Mouse (Mus musculus) gastrocnemius, postnatal 10 days (tissue): ENCODE data around the gene Klhdc2. TPM values are rescaled to one million over a fixed set of nuclear protein-coding genes. Genes with fewer than 3 reads are reported as not detected.

Experiments used
- DNase-seq: peaks from one replicate; pipeline ENCODE4 v3.0.0; 2021; ENCODE audit warnings: mixed read lengths
- long read RNA-seq, 2 experiments: library from polyadenylated mRNA; stranded (forward); transcript quantifications; one replicate each; pipeline ENCODE4 v2.0.0; 2021
- total RNA-seq, 2 experiments: library from RNA; stranded (reverse); gene quantifications; 2 replicates each; pipeline ENCODE4 v1.2.3; 2021

Klhdc2 gene
- 10 to 100 TPM; 76.3 to 87.7 TPM for total RNA-seq
- long read RNA-seq, experiment 1, transcript Klhdc2-201 (13 exons, 1,905 nt), result major isoform, 240 of 252 reads
- long read RNA-seq, experiment 1, partial matches to known transcripts, result 1 of 252 reads
- long read RNA-seq, experiment 1, other reads (novel, unspliced or antisense), result 11 of 252 reads
- long read RNA-seq, experiment 2, transcript Klhdc2-201 (13 exons, 1,905 nt), result major isoform, 262 of 281 reads
- long read RNA-seq, experiment 2, partial matches to known transcripts, result 8 of 281 reads
- long read RNA-seq, experiment 2, other reads (novel, unspliced or antisense), result 11 of 281 reads

DNA sequence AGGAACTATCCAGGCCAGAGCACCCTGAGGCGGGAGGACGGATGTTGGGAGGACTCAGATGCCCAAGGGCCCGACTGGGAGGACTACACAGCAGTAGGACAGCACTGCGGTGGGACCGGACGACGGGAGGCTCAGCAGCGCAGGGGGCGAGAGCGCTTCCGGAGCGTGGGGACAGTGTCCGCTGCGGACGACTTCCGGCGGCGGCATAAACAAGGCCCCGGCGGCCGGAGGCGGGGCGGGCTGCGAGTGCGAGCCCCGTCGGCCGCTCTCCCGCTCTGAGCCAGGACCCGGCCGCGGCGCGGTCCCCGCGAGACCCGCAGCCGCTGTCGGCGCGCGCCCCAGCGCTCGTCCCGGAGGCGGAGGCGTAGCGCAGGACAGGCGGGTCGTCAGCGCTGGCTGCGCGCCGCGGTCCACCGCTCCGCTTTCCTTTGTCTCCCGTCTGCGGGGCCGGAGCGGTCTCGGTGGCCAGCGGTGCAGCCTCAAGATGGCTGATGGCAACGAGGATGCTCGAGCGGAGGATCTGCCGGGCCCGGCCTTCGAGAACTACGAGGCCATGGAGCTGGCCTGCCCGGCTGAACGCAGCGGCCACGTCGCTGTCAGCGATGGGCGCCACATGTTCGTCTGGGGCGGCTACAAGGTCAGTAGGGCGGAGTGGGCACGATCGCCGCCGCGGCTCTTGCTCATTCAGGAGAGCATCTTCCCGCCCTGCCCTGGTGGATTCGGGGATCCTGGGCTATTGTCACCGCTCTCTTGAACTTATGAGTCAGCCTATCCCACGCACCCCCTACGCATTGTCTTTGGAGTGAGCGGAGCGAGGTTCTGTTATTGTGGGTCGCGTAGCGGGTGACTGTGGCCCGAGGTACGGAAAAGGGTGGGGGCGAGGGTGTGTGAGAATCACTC is at the start of gene Klhdc2:
Gene Klhdc2 (plus strand): TSS at position 171 of the 900 bp plus-strand sequence.
- DNase-seq, result peak; percentile 88

DNA sequence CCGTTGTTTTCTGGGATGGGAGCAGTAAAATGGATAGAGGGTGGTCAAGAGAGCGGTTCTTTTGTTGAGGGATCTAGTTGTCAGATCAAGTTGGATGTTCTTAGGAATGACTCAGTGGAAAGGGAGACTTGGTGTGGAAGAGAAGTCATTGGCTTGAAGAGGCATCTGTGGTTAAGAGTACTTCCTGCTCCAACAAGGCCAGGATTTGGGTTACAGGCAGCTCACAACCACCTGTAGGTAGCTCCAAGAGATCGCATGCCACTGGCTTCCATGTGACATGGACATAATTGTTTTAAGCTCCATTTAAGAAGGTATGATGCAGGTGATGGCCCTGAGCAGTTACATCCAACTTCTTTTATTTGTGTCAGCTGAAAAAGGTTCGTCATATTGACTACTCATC is 46.7 kb upstream of the Klhdc2 start:
- no peak for DNase-seq

DNA sequence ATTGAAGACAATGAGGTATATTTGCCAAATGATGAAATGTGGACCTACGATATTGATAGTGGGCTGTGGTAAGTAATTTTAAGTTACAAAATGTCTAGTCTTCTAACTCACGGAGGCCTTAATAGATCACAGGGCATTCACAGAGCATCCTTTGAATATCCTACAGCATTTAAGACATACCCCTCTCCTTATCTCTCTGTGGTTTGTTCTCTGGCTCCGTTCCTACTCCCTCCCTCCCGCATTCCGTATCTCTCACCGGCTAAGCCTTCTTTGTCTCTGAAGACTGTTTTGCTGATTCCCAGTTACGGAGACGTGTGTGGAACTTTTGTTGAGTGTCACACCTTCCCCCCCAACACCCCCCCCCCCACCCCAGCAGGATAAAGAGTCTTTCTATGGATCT is 45.7 kb upstream of the Klhdc2 start:
- no peak for DNase-seq

DNA sequence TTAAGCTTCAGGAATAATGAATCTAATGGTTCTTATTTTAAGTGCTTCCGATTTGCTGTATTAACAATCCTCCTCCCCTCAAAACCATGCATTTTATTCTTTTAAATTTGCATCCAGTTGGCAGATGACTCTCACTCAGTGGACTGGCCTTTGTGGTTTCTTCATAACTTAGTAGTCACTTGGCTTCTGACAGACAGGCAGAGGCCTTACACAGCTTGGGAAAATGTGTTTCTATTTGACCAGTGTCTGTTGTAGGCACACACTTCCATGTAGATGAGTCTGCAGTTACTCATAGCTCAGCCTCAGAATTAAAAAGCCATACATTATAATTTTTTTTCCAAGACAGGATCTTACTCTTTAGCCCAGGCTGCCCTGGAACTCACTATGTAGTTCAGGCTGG is 42.7 kb upstream of the Klhdc2 start:
- DNase-seq, result no peak

DNA sequence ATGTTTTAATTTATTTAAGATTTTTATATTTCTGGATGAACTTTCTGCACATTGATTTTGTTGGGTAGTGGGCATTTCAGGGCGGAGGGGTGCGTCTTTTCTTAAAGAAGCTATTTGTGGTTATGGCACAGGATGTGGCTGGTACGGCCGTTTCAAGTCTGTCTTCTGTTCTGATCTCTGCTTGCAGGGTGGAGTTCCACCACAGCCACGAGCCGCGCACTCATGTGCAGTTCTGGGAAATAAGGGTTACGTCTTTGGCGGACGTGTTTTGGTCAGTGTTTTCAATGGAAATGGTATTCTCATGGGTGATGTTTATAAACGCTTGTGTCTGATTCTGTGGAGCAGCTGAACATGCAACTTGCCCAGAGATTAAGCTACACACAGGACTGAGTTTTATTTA is 38.6 kb upstream of the Klhdc2 start:
- no peak for DNase-seq

DNA sequence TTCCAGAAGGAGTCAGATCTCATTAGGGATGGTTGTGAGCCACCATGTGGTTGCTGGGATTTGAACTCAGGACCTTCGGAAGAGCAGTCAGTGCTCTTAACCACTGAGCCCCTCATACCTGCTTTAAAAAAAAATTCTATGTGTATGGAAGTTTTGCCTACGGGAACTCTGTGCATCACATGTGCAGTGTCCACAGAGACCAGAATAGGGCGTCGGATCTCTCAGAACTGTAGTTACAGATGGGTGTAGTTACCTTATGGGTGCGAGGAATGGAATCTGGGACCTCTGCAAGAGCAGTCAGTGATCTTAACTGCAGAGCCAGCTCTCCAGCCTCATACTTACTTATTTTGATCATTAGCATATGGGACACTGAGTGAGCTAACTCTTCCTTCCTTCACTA is 34.2 kb upstream of the Klhdc2 start:
- DNase-seq, result no peak

DNA sequence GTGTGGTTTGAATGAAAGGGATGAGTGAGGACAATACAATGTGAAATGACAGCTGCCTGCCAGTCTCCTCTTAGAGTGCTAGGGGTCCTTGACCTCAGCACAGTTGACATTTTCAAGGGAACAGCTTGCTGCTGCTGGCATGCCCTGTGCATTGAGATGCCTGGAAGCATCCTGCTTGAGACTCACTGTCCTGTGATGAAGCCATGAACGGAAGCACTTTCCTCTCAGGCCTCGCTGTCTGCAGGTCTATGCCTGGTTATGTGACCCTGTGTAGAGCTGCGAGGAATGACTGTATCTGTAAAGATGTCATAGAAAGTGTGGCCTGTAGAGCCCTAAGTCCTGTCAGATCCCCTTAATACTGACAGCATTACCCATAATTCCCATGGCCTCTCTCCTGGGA is 31.4 kb upstream of the Klhdc2 start:
- no peak for DNase-seq

DNA sequence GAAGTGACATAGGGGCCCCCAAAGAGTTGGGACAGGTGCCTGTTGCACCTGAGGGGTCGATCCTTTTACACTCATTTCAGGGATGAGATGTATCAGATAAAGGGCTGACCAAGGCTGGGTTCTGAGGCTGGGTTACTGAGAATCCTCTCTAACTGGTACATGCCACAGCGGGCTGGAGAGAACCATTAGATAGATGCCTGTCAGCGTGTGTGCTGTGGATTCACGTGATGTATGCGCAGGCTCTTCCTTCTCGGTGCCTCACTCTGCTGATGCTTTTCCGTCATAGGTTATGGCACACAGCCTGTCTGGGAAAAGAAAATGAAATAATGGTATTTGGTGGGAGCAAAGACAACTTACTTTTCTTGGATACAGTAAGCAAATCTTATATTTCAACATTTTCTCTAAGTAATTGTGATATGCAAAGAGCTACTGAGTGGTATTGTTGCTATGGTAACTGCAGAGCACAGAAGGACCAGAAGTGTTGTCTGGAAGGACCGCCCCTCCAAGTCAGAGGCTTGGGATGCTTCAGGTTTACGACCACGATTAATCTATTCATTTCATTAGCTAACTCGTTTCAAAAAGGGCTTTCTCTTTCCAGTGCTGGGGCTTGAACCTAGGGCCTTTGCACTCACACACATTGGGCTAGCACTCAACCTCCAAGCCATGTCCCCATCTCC is 28.4 kb upstream of the Klhdc2 start:
- no peak for DNase-seq

DNA sequence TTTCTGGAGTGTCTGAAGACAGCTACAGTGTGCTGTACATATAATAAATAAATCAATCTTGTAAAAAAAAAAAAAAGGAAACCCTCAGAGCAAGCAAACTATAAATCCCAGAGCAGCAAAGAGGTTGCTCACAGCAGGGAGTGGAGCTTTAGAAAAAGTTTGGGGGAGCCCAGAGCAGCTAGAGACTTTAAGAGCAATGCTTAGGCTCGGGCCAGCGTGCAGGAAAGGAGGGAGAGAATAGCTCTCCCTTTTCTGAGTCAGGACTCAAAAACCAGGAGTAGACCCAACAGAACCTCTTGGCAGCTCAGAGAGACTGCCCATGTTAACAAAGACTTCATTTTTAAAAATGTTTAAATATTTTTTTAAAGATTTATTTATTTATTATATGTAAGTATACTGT is 27.5 kb upstream of the Klhdc2 start:
- no peak for DNase-seq

DNA sequence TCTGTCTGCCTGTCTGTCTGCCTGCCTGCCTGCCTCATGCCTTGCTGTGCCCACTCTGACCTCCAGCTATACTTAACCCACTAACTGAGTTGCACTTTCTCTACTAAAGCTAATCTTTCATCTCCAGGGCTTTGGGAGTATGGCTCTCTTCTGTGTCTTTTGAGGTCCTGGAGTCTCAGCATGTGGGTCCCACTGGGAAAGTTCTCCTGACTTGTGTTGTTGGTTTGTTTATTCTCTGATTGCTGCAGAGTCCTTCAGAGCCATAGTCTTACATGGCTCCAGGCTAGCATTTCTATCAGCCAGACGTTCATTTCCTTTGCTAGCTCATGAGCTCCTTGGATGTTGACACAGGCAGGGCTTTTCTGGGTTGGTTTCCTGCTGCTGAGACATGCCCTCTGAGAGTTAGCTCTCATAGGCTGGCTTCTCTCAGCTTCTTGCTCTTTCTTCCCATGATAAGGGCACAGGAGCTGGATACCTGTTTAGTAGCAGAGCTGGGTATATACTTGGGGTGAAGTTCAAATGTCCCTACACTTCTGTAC is 16.5 kb upstream of the Klhdc2 start:
- no peak for DNase-seq

DNA sequence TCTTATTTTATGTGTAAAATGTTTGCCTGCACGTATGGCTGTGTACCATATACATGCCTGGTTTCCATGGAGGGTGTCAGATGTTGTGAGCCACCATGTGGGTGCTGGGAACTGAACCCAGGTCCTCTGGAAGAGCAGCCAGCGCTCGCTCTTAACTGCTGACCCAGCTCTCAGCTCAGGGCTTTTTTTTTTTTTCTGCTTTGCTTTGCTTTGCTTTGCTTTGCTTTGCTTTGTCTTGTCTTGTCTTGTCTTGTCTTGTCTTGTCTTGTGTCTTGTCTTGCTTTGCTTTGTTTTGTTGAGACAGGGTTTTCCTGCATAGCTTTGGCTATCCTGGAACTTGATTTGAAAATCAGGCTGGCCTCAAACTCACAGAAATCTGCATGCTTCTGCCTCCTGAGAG is 15.6 kb upstream of the Klhdc2 start:
- no peak for DNase-seq

DNA sequence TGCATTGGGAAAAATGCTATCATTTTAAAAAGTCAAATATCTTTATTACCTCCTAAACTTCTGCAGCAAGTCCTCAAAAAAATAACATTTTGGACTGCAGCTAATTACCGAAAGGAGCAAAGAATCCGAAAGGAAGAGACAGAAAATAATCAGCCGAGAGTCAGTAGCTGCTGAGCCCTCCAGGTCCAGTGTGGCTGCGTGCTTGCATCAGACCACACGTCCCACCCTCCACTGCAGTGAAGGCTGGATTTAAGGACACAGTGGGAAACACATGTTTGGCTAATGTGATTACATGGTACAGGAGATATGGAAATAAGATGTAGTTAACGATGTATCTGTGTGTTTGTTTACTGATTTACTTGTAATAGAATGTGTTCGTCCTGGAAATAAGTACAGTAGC is 13.3 kb upstream of the Klhdc2 start:
- no peak for DNase-seq

DNA sequence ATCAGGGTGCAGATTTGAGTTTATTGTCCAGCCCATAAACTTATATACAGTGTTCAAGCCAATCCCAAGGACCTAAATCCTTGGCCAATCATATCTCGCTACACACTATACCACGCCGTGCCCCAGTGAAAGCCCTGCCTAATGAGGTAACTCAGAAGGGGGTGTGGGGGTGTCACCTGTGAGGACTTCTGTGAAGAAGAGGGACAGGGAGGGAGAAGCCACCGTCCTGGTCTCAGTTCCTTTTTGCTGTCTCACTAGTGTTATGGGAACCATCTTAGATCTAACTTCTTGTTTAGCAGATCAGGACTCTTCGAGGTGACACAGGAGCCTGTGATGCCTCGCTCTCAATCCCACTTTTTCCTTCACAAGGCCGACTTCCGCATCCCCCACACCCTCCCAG is 8.9 kb upstream of the Klhdc2 start:
- no peak for DNase-seq

DNA sequence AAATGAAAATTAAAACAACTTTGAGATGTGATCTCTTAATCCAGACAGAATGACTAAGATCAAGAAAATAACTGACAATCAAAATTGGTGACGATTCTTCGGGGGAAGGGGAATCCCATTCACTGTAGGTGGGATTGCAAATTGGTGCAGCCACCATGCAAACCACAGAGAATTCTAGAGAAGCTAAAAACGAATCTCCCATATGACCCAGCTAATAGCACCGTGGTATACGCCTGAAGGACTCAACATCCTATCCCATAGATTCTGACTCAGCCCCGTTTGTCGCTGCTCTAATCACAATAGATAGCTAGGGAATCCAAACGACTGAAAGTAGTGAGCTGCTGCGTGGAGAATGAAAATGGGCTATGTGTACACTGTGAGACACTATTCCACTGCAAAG is 7.8 kb upstream of the Klhdc2 start:
- no peak for DNase-seq

DNA sequence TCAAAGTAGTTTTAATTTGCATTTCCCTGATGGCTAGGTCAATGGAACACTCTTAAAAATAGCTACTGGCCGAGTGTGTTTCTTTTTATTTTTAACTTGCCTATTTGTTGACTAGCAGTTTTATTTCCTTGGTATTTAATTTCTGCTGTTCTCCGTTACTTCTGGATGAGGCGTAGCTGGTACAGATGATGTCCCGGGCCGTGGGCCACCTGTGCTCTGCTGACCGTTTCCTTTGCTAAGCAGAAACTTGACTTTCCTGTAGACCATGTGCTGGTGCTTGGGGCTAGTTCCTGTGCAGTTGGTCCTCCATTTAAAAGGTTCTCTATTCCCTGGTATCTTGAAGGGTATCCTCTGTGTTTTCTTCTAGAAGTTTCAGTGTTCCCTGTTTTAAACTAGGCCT is 4.1 kb upstream of the Klhdc2 start:
- DNase-seq, result no peak

DNA sequence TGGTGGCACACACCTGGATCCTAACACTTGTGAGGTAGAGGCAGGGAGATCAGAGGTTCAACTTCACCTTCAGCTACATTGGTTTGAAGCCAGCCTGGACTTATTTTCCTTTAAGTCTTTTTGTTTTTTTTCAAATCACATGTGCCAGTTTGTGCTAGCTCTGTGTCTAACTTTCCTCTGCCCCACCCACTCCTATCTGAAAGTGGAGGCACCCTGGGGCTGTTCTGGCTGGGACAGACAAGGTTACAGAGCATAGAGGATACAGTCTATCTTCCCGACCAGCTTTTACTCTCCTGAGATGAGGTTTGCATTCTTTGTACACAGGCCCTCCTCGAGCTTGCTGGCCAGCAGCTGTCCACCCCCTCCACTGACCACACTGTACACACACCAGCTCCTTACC is 2.7 kb upstream of the Klhdc2 start:
- no peak for DNase-seq

DNA sequence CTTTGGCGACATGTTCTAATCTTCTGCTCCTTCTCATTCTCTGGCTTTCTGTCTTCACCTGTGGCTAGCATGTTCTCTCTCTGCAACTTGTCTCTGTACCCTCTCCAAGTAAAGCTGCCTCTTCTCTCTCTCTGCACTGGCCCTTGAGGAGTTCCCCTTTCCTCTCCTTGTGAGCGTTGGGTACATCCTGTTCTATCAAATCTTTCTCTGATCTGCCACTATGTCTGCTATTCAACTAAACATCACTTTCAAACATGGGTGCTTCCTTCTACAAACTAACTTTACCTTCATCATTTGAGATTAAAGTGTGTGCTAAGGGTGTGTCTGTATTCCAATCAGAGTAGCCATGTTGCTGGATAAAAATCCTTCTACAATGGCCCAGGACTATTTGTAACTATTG is 1.5 kb upstream of the Klhdc2 start:
- no peak for DNase-seq

DNA sequence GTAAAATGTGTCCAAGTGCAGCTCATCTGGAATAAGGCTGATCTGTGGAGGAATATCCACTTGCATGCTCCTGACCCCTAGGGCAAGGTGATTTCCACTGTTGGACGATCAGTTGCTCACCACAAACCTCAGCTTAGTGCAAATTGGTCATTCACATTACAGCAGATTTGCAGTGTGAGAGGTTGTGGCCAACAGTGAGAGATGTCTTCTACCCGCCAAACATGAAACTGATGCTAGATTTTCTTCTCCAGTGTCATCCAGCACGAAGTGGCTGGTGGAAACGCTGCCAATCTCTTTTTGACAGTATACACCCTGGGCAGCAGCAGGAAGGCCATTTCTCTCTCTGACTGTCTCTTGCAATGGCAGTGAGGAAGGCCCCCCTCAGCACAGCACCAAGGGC is 830 bp upstream of the Klhdc2 start:
- DNase-seq, result no peak

DNA sequence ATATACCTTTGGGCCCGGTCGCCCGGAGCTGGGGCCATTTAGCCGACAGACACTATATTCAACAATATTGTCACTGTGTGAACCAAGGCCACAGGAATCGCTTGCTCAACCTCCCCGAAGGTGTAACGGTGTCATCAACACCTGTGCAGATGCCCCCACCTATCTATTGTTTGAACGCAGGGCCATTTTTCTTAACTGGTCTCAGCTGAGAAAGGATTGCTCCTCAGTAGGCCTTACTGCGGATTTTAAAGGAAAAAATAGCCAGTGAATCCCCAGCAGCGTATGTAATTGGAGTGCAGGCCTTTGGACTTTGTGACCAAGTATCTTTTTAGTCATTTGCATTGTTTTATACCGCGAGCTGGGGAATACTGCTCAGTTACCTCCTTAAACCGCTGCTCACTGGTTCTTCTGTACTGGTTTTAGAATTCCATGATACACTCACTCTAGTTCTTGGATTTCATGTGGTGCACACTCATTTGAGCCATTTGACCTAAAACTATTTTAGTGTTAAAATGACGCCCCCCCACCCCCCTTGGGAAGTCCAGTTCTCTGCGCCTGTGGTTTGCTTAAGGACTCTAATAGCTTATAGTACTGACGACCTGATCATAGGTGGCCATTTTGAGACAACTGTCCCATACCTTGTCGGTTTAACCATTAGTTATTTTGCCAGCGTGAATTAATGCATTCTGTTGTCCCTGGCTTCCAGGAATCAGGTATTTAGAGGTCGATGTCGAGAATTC is 1.1 kb downstream of the Klhdc2 start:
- DNase-seq, result no peak

DNA sequence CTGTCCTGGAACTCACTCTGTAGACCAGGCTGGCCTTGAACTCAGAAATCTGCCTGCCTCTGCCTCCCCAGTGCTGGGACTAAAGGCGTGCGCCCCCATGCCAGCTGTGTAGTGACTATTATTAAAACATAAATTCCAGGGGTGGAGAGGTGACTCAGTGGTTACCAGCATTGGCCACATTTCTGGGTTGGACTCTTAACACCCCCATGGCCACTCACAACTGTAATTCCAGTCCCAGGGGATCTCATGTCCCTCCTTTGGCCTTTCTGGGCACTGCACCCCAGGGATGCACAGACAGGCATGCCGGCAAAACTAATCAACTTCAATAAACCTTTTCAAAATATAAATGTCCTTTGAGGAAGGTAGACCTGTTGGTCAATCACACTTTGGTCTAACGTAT is 1.8 kb downstream of the Klhdc2 start:
- DNase-seq, result no peak

DNA sequence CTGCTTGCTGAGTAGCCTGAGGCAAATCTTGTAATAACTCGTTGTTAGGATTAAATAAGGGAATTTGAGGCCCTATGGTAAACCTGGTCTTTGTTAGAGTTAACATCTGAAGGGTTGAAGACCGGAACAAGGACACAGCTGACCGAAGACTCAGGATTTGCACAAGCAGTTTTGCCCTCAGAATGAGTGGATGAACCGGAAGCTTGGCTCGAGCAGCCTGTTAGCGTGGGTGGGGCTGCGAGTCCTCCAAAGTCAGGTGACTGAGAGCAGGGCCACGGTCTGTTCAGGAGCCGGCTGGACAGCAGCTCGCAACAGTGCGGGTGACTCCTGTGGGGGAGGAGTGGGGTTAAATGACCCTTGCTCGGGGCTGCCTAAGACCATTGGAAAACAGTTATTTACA is 2.8 kb downstream of the Klhdc2 start:
- DNase-seq, result peak; percentile 33

DNA sequence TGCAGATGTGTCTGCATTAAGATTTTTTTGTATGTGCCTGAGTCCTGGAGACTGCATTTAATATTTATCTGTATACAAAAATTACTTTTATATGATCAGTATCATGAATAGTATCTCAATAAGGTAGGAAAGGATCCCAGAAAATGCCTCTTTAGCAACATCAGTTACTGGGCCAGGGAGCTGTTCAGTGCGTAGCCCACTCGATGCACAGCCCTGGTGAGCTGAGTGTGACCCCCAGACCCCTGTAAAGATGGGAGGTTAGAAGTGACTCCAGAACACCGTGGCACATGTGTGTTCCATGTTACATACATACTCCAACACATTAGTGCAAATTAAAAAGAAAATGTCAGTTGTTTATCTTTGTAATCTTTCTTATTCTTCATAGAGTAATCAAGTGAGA is 3.4 kb downstream of the Klhdc2 start:
- no peak for DNase-seq
